Mouse (Mus musculus): ENCODE results near the gene Rbbp7.
"Not testable (repeated sequence)": the region's sequence is repeated elsewhere in the genome, so short reads cannot be mapped to it uniquely, and the experiment has no call there.

Gene Rbbp7

DNA sequence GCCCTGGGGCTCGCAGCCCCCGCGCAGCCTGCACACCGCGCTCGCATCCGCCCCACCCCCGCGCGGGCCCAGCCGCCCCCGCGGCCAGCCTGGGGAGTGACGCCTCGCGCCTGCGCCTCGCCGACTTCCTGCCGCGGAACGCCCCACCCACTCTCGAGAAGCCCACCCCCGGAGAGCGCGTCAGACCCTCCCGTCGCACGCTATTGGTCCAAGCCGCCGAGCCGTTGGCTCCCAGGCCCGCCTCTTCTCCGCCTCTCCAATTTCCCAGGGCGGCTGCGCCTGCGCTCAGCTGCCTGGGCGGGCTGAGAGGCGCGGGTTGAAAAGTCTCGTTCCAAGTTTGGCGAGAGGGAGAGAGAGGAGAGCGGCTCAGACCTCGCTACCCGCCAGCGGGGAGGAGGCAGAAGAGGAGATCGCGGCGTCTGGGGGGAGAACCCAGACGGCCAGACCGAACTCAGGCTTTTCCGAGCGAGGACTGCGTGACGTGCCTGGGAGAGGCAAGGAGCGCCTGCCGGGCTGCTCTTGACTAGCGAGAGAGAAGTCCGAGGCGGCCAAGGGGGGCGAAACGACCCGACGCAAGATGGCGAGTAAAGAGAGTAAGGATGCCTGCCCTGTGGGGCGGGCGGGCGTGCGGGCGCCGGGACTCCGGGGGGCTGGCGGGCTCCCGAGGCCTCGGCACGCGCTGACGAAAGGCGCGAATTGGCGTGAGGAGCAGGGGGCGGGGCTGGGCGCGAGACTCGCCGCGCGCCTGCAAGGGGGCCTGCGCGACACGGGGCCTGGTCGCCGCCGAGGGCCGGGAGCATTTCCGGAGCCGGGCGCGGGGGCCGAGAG lies at the start of gene Rbbp7:
Rbbp7 (plus strand) TSS at position 288 of the 828 bp plus-strand sequence.
- peak; percentile 90 for DNase-seq (ENCODE audit: low spot score)

DNA sequence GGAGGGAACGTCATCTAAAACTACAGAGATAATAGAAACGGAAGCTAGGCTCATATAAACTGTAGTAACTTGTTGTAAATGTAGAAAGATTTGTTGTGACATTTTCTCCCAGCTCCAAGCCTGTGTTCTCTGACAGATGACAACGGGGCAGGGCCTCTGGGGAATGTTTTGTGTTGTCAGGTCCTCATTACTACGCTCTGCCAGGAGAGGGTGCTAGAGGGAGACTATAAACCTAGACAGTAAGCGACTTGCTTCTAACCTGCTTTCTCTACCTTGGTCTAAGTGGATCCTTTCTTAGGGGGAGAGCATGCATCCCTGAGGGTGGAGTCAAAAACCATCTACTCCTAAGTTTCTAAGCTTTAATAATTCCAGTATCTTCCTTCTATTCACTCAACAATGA lies 42.4 kb upstream of the Rbbp7 start:
- peak; percentile 41 for DNase-seq (ENCODE audit: low spot score)

DNA sequence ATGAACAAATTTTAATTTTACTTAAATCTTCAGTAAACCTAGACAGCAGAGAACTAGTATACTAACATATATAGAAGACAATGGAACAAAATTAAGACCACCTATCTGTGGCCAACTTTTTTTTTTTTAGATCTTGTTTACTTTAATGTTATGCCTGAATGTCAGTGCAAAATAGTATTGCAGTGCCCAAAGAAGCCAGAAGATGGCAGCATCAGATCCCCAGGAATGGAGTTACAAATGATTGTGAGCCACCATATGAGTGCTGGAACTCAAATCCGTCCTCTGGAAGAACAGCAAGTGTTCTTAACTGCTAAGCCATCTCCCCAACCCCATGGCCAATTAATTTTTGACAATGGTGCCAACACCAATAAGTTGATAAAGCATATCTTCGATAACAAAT lies 40.6 kb upstream of the Rbbp7 start:
- DNase-seq (ENCODE audit: low spot score): peak; percentile 43

DNA sequence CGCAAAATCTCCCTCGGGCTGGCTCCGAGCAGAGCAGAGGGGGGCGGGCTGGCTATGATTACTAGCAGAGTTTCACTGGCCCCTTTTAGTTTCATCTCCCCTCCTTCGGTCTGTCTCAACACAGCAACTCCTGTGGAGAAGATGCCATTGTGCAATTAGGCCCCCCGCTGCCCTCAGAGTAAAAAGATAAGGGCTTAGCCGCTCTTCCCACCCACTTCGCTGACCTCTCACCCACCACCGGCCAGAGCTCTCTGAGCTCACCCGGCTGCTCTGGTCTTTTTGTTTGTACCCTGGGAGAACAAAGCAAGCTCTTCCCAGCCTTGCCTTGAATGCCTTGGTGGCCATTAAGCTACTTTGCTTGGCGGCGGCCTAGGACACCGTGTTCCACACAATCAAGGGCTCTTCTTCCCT lies 32.8 kb upstream of the Rbbp7 start:
- DNase-seq (ENCODE audit: low spot score): no peak

DNA sequence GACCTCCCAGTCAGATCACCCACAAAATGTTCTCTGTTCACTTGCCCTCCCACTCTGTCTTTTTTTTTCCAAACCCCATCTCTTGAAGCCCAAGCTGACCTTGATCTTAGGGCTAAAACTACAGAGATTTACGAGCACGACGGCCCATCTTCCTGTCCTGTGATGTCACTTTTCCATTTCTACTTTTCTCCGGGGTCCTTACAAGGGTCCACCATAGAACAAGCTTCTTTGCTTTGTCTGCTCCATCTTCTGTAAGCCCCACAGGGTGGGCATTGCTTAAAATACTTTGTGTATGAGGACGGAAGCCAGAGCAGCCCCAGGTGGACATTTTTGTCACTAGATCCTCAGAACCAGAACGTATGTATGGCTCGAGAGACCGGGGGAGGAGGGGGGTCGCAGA lies 32.4 kb upstream of the Rbbp7 start:
- no peak for DNase-seq (ENCODE audit: low spot score)

- no peak for DNase-seq (ENCODE audit: low spot score)
These were observed 32.0 kb upstream of the Rbbp7 start for GRCm38 (mm10) chrX:162728228-162728627.

- DNase-seq (ENCODE audit: low spot score): no peak
These were observed 30.2 kb upstream of the Rbbp7 start for GRCm38 (mm10) chrX:162730031-162730430.

DNA sequence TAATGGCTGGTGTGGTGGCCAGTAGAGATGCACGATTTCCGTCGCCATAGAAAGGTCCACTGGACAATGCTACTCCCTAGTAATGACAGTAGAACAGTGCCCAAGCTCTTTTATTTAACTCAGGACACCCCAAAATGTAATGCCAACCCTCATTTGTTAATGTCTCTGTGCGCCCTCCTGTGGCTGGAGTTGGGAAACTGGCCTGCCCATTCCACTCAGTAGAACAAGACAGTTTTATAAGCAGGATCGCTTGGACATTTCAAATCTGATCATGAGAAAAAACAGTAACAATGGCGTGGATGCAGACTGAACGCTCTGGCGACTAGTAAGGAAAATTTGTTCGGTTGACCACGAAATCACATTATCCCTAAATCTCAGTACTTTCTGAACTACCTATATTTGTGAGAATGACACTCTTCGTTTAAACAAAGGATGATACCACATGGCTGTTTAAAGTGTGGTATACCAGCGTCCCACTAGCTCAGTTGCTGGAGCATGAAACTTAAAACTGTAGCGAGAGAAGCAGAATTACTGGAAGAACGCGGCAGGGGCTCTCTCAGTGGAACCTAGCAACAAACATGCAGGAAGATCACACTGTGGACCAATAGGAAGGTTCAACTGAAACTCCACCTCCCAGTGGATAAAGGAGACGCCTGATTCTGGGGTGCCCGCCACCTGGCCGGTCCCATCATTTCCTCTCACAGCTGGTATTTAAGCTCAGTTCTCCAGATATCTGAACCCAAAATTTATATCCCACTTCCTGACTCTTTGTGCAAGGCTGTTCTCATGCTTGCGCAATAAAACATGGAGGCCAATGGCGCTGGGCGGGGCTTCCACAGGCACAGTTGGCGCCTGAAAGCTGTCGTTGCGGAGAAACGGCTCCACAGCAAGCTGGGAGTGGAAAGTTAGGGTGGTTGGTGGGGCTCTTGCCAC lies 24.9 kb upstream of the Rbbp7 start:
- DNase-seq (ENCODE audit: low spot score): peak; percentile 48

DNA sequence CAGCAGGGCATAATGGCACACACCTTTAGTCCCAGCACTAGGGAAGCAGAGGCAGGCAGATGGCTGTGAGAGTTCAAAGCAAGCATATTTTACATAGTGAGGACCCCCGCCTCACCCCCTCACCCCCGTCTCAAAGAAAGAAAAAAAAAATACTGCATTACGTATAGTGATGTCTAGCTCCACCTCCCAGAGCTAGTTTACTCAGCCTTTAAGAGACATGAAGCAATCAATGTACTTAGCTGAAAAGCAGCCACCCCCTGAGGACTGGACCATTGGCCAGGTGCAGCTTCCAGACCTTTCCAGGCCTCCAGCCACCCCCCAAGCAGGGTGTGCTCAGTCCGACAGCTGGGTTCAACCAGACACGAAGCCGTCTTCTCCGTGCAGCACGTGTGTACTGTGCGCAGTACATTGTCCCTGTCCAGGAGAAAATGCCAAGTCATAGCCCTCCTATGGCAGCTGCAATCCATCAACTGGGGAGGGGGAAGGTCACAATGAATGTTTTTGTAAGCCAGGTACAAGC lies 24.0 kb upstream of the Rbbp7 start:
- DNase-seq (ENCODE audit: low spot score): peak; percentile 45

DNA sequence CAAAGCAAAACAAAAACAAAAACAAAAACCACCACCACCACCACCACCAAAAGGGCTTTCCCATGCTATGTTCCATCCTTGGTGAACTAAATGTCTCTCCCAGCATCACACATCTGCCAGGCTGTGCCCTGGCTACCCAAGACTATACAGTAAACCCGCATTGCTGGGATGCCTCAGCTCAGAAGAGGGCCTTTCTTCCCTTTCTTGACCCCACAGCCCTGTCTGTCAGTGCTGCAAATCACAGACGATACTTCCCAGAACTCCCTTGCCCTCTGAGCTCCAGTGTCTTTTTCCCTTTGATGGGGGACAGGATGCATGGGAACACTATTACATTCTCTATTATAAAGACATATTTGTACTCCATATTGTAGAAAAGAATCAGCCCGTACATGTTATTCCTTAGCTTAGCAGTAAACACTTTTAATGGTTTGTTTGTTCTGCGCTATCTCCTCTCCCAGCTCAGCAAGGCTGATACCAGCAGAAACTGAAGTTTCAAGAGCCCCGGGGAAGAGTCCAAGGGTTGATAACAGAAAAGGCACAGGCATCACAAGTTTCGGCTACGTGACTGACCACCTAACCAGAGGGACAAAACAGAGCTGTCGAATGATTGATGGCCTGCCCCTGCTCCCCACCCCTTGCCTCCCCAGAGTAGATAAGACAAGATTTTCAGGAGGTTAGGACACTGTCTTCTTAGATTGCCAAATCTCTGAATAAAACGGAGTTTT lies 11.3 kb upstream of the Rbbp7 start:
- no peak for DNase-seq (ENCODE audit: low spot score)

DNA sequence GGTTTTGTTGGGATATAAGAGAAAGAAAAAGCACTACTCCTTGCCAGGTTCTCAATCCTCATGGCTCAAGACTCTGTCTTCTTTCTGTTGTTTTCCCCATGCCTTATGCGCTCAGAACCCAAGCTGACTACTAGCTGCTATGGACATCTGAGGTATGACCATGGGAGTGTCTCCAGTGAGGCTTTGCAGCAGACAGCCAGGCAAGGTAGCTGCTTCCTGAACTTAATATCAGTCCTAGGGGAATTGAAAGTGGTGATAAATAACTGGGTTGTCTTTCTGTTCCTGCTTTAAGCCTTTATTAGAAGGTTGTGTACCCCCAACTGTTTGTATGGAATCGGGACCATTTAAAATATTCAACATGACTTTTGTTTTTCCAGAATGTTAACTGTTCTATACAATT lies 7.8 kb upstream of the Rbbp7 start:
- DNase-seq (ENCODE audit: low spot score): no peak

DNA sequence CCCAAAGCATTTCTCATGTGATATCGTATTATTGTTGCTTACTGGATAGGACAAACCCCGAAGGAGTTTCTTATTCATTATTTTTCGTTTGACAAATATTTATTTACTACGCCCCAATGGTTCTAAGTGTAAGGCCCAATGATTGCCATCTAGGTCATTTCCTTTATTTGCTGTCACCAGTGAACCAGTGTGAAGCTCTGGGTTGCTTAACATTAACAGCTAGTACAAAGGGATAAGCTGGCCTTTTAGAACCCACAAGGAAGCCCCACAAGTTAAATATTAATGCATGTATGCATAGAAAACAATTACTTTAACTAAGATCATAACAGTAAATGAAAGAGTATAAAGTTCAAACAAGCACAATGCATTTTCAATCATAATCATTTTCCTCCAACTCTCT lies 5.9 kb upstream of the Rbbp7 start:
- DNase-seq (ENCODE audit: low spot score): no peak

GRCm38 (mm10) chrX:162756058-162756457 lies 4.1 kb upstream of the Rbbp7 start:
- DNase-seq (ENCODE audit: low spot score): no peak

DNA sequence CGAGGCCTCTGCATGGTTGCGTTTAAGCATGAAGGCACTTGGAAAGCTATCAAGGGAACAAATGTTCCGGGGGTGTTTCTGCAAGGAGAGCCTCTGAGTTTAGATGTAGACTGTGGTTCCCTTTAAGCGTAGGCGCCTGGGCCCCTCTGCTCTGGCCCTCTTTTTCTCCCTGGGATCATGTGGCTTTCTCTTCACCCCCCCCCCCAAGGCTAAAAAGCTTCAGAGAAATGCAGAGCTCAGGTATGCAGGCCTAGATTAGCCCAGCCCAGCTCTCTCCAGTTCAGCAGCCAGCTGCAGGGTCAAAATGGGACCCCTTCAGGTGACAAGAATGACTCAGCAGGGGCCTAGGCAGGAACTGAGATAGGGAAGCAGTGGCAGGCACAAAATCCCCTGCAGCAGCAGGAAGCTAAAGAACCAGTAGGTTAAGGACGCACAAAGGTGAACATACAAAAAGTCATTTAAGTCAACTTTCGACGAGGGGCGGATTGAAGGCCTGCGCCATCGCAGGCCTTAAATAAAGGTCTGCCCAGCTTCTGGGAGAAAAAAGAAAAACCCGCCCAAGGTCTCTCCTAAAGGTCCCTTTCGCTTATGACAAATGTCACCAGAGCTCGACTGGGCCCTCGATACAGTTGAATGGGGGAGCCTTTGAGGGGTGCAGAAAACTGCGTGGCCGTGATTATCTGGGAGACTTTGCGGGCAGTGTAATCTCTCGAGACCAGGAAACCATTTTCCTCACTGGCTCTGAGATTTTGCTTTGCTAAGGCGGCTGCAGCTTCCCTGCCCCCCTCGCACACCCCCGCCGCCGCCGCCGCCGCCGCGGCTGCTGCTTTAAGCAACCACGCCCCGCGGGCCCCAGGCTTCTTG lies 719 bp upstream of the Rbbp7 start:
- DNase-seq (ENCODE audit: low spot score): no peak

GRCm38 (mm10) chrX:162760958-162761515 lies 835 bp downstream of the Rbbp7 start:
- DNase-seq (ENCODE audit: low spot score): no peak

- DNase-seq (ENCODE audit: low spot score): no peak
These were observed 1.7 kb downstream of the Rbbp7 start for GRCm38 (mm10) chrX:162761716-162762395.

- DNase-seq (ENCODE audit: low spot score): no peak
These were observed 10.5 kb downstream of the Rbbp7 start for GRCm38 (mm10) chrX:162770726-162771125.

- no peak for DNase-seq (ENCODE audit: low spot score)
These were observed 28.2 kb downstream of the Rbbp7 start for GRCm38 (mm10) chrX:162788372-162788771.

DNA sequence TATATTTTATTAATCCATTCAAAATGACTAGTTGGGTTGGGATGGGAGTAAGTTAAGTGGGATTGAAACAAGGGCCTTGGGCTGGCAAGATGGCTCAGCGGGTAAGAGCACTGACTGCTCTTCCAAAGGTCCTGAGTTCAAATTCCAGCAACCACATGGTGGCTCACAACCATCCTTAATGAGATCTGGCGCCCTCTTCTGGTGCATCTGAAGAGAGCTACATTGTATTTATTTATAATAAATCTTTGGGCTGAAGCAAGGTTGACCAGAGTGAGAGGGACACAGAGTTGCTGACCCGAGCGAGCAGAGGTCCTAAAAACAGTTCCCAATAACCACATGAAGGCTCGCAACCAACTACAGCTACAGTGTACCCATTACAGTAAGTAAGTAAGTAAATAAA lies 31.2 kb downstream of the Rbbp7 start:
- not testable (repeated sequence) for DNase-seq (ENCODE audit: low spot score)

DNA sequence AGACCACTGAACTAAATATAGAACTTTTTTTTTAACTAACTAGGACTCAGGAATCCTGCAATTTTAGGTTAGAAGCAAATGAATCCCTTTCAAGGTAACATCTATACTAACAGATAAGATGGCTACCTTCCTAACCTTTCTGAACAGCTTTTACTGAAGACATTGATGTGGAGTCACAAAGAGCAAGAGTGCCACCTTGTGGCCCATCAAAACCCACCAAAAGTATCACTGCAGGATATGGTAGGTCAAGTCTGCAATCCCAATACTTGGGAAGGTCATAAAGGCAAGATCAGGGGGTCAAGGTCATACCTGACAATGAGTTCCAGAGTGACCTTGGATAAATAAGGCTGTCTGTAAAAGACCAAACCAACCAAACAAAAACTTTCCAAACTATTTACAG lies 40.2 kb downstream of the Rbbp7 start:
- DNase-seq (ENCODE audit: low spot score): peak; percentile 28
